Mouse (Mus musculus): Measurements from ENCODE around the gene Eif1b. TPM values are rescaled to one million over a fixed set of nuclear protein-coding genes. Genes with fewer than 3 reads are reported as not detected.
A peak's percentile ranks its signal among the peaks of the same experiment; 100 is the strongest.
"Not testable (repeated sequence)": the region's sequence is repeated elsewhere in the genome, so short reads cannot be mapped to it uniquely, and the experiment has no call there.

Eif1b gene
- total RNA-seq, 2 experiments from 2014 or later, result 198 to 202 TPM

GRCm38 (mm10) chr9:120519469-120520125 lies 27.6 kb downstream of the Eif1b start:
- DNase-seq (ENCODE audit: low spot score in 2 of 2), result peak; percentile 56 to 65

- no peak for DNase-seq (ENCODE audit: low spot score in 2 of 2)
Measured at GRCm38 (mm10) chr9:120521161-120521560, 29.1 kb downstream of the Eif1b start.

- DNase-seq (ENCODE audit: low spot score in 2 of 2), result no peak
Measured at GRCm38 (mm10) chr9:120527270-120527669, 35.2 kb downstream of the Eif1b start.

GRCm38 (mm10) chr9:120527919-120528318 lies 35.9 kb downstream of the Eif1b start:
- no peak for DNase-seq (ENCODE audit: low spot score in 2 of 2)

- DNase-seq (ENCODE audit: low spot score in 2 of 2), result no peak
Measured at GRCm38 (mm10) chr9:120528815-120529510, 36.9 kb downstream of the Eif1b start.

GRCm38 (mm10) chr9:120530471-120530870 lies 38.4 kb downstream of the Eif1b start:
- DNase-seq (ENCODE audit: low spot score in 2 of 2), result no peak

- DNase-seq (ENCODE audit: low spot score in 2 of 2), result no peak
Measured at GRCm38 (mm10) chr9:120532062-120532461, 40.0 kb downstream of the Eif1b start.

- no peak for DNase-seq (ENCODE audit: low spot score in 2 of 2)
Measured at GRCm38 (mm10) chr9:120532691-120533090, 40.7 kb downstream of the Eif1b start.

- not testable (repeated sequence) for DNase-seq (ENCODE audit: low spot score in 2 of 2)
Measured at GRCm38 (mm10) chr9:120533446-120533950, 41.5 kb downstream of the Eif1b start.

- peak; percentile 25 to 39 for DNase-seq (ENCODE audit: low spot score in 2 of 2)
Measured at GRCm38 (mm10) chr9:120539662-120540251, 47.7 kb downstream of the Eif1b start, which contains the start of gene Entpd3. Gene Entpd3 (plus strand): TSS chr9:120539818.

GRCm38 (mm10) chr9:120541411-120541810 lies 49.4 kb downstream of the Eif1b start:
- no peak for DNase-seq (ENCODE audit: low spot score in 2 of 2)

- DNase-seq (ENCODE audit: low spot score in 2 of 2), result no peak
Measured at GRCm38 (mm10) chr9:120542241-120542640, 50.2 kb downstream of the Eif1b start.

Other genes starting within 250 kb of the Eif1b start
- gene Myrip, start 190.7 kb upstream of the Eif1b start, total RNA-seq (2021), result 10 to 100 TPM; 79.9 to 84.9 TPM
- 1 to 10 TPM; 7.8 to 8.5 TPM for gene Entpd3, start 47.6 kb downstream of the Eif1b start, total RNA-seq (2021)
- 100 to 1,000 TPM; 298 to 323 TPM for gene Rpl14, start 79.2 kb downstream of the Eif1b start, total RNA-seq (2021)